Mouse (Mus musculus): ENCODE measurements around the gene Xylt1. TPM values are rescaled to one million over a fixed set of nuclear protein-coding genes. Genes with fewer than 3 reads are reported as not detected.

Xylt1 gene
- total RNA-seq, 2 experiments from 2014 or later, result 1.7 to 5.4 TPM

GRCm38 (mm10) chr7:117472055-117472780 is 91.4 kb downstream of the Xylt1 start:
- ATAC-seq (replicated peaks; ENCODE audit: low FRiP score, poor library complexity, severe bottlenecking), result no peak

GRCm38 (mm10) chr7:117472781-117473743 is 92.3 kb downstream of the Xylt1 start:
- no peak for ATAC-seq (replicated peaks; ENCODE audit: low FRiP score, poor library complexity, severe bottlenecking)

- no peak for ATAC-seq (replicated peaks; ENCODE audit: low FRiP score, poor library complexity, severe bottlenecking)
These were observed 93.5 kb downstream of the Xylt1 start for GRCm38 (mm10) chr7:117474302-117474701.

- no peak for ATAC-seq (replicated peaks; ENCODE audit: low FRiP score, poor library complexity, severe bottlenecking)
These were observed 94.3 kb downstream of the Xylt1 start for GRCm38 (mm10) chr7:117475106-117475505.

GRCm38 (mm10) chr7:117478937-117479336 is 98.2 kb downstream of the Xylt1 start:
- ATAC-seq (replicated peaks; ENCODE audit: low FRiP score, poor library complexity, severe bottlenecking), result no peak

- ATAC-seq (replicated peaks; ENCODE audit: low FRiP score, poor library complexity, severe bottlenecking), result no peak
These were observed 100.1 kb downstream of the Xylt1 start for GRCm38 (mm10) chr7:117480831-117481230.

GRCm38 (mm10) chr7:117481404-117481803 is 100.6 kb downstream of the Xylt1 start:
- ATAC-seq (replicated peaks; ENCODE audit: low FRiP score, poor library complexity, severe bottlenecking), result no peak

- no peak for ATAC-seq (replicated peaks; ENCODE audit: low FRiP score, poor library complexity, severe bottlenecking)
These were observed 101.9 kb downstream of the Xylt1 start for GRCm38 (mm10) chr7:117482701-117483100.

GRCm38 (mm10) chr7:117484589-117484988 is 103.8 kb downstream of the Xylt1 start:
- ATAC-seq (replicated peaks; ENCODE audit: low FRiP score, poor library complexity, severe bottlenecking), result no peak

- ATAC-seq (replicated peaks; ENCODE audit: low FRiP score, poor library complexity, severe bottlenecking), result no peak
These were observed 104.3 kb downstream of the Xylt1 start for GRCm38 (mm10) chr7:117484989-117485536.

GRCm38 (mm10) chr7:117486425-117487172 is 105.8 kb downstream of the Xylt1 start:
- ATAC-seq (replicated peaks; ENCODE audit: low FRiP score, poor library complexity, severe bottlenecking), result no peak

GRCm38 (mm10) chr7:117487173-117487490 is 106.4 kb downstream of the Xylt1 start:
- ATAC-seq (replicated peaks; ENCODE audit: low FRiP score, poor library complexity, severe bottlenecking), result no peak

- no peak for ATAC-seq (replicated peaks; ENCODE audit: low FRiP score, poor library complexity, severe bottlenecking)
These were observed 109.2 kb downstream of the Xylt1 start for GRCm38 (mm10) chr7:117489973-117490372.

- no peak for ATAC-seq (replicated peaks; ENCODE audit: low FRiP score, poor library complexity, severe bottlenecking)
These were observed 109.9 kb downstream of the Xylt1 start for GRCm38 (mm10) chr7:117490500-117491205.

- no peak for ATAC-seq (replicated peaks; ENCODE audit: low FRiP score, poor library complexity, severe bottlenecking)
These were observed 110.7 kb downstream of the Xylt1 start for GRCm38 (mm10) chr7:117491495-117491894.

GRCm38 (mm10) chr7:117494210-117494609 is 113.4 kb downstream of the Xylt1 start:
- no peak for ATAC-seq (replicated peaks; ENCODE audit: low FRiP score, poor library complexity, severe bottlenecking)

- ATAC-seq (replicated peaks; ENCODE audit: low FRiP score, poor library complexity, severe bottlenecking), result no peak
These were observed 114.0 kb downstream of the Xylt1 start for GRCm38 (mm10) chr7:117494618-117495310.

GRCm38 (mm10) chr7:117495751-117496150 is 115.0 kb downstream of the Xylt1 start:
- no peak for ATAC-seq (replicated peaks; ENCODE audit: low FRiP score, poor library complexity, severe bottlenecking)

GRCm38 (mm10) chr7:117498173-117498572 is 117.4 kb downstream of the Xylt1 start:
- no peak for ATAC-seq (replicated peaks; ENCODE audit: low FRiP score, poor library complexity, severe bottlenecking)

Data from erythroid progenitor cell, adult 5-6 weeks (primary cell).